ENCODE assay signal across 10 mouse cellular contexts in the genomic region with DNA sequence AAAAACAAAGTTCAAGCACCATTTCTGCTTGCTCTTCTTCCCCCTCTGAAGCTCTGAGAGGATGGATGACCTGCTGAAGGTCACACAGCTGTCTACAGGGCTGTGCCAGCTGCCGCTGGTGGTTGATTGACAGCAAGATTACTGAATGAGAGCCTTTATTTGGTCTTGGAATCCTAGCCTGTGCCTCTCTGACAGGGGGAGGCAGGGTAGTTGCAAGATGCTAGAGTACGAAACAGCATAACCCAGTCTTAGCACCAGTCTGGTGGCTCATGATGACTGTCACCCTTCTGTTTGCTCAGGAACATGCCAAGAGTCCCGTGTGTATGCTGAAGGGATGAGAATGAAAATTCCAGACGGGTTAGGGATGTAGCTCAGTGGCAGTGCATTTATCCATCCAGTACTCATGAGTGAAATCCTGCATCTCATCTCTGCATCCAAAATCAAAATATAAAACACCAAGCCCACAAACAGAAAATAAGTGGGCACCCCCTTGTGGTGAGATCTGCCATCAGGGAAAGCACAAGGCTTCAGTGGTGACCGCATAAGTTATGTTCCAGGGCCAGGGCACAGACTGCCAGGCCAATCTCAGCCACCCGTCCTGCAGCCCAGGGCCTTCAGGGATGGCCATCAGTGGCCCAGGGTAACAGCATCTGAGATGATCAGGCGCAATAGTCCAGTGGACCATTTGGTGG. TPM values are rescaled to one million over a fixed set of nuclear protein-coding genes. Genes with fewer than 3 reads are reported as not detected.
A peak's percentile ranks its signal among the peaks of the same experiment; 100 is the strongest.
DNase-seq lines count a peak whose midpoint lies in the region; ATAC-seq and TF ChIP-seq lines count a peak whose summit lies in the region.
"Had no signal": no experiment of that assay in that cellular context is flagged by ENCODE, and none has a peak within 500 bp of the region (broad histone marks: within the 10 kb centered on the region; RNA-seq: fewer than 3 reads in every experiment).

No protein-coding gene starts in this region.

- H3K27ac ChIP-seq in heart, adult 2 months: no peak overlapping the region
- H3K27ac ChIP-seq in cerebellum, adult 2 months (ENCODE audit: insufficient read depth, low read length): no peak overlapping the region
- no peak overlapping the region for H3K27ac ChIP-seq in hindbrain, embryonic 13.5 days
- H3K27ac ChIP-seq: lung, embryonic 15.5 days had no signal

- no peaks in the 10 kb centered on the region for H3K27me3 ChIP-seq in heart, adult 2 months (ENCODE audit: control insufficient read depth, insufficient read depth, low read length)
- H3K27me3 ChIP-seq in cerebellum, adult 2 months (ENCODE audit: control insufficient read depth, insufficient read depth, low read length): no peaks in the 10 kb centered on the region
- no peaks in the 10 kb centered on the region for H3K27me3 ChIP-seq in hindbrain, embryonic 13.5 days
- H3K27me3 ChIP-seq: lung, embryonic 15.5 days had no signal

- no peaks in the 10 kb centered on the region for H3K79me2 ChIP-seq in heart, adult 2 months (replicated peaks; ENCODE audit: control insufficient read depth, insufficient read depth, low read length)

- ATAC-seq in hindbrain, embryonic 13.5 days (ENCODE audit: low FRiP score): no peak

- H3K36me3 ChIP-seq in heart, adult 2 months (ENCODE audit: control insufficient read depth, insufficient read depth, low read length): no peaks in the 10 kb centered on the region
- H3K36me3 ChIP-seq in hindbrain, embryonic 13.5 days: no peaks in the 10 kb centered on the region
- H3K36me3 ChIP-seq: lung, embryonic 15.5 days had no signal

- WGBS in heart, adult 2 months: 74% methylated on average over 7 of the region's 7 CpGs
- WGBS in cerebellum, adult 2 months: 71% methylated on average over 7 of the region's 7 CpGs
- WGBS in hindbrain, embryonic 13.5 days: 76% methylated on average over 7 of the region's 7 CpGs

- peaks cover 2% of the 10 kb centered on the region; the same call in 1 of the 2 replicates for H3K4me1 ChIP-seq in heart, adult 2 months (ENCODE audit: control insufficient read depth, insufficient read depth, low read length)
- no peaks in the 10 kb centered on the region for H3K4me1 ChIP-seq in cerebellum, adult 2 months (ENCODE audit: control insufficient read depth, insufficient read depth, low read length)
- no peaks in the 10 kb centered on the region; the same call in 1 of the 2 replicates for H3K4me1 ChIP-seq in hindbrain, embryonic 13.5 days (replicated peaks)
- H3K4me1 ChIP-seq: lung, embryonic 15.5 days had no signal

- H3K4me2 ChIP-seq in hindbrain, embryonic 13.5 days: no peak overlapping the region
- H3K4me2 ChIP-seq: lung, embryonic 15.5 days had no signal

- TF ChIP-seq CTCF in heart, adult 2 months (IDR thresholded peaks at IDR 0.05): peak; percentile 28
- no peak; the same call in 1 of the 2 replicates for TF ChIP-seq CTCF in cerebellum, adult 2 months (IDR thresholded peaks at IDR 0.05; ENCODE audit: borderline replicate concordance, insufficient read depth, low read depth, low read length)

- H3K9ac ChIP-seq in heart, adult 2 months (ENCODE audit: low read depth, low read length): no peak overlapping the region
- no peak overlapping the region for H3K9ac ChIP-seq in hindbrain, embryonic 13.5 days
- H3K9ac ChIP-seq: lung, embryonic 15.5 days had no signal

- no peaks in the 10 kb centered on the region for H3K9me3 ChIP-seq in hindbrain, embryonic 13.5 days
- H3K9me3 ChIP-seq: lung, embryonic 15.5 days had no signal

- TF ChIP-seq POLR2A in heart, adult 2 months (IDR thresholded peaks at IDR 0.05; ENCODE audit: insufficient read depth, low read depth, low read length): no peak
- TF ChIP-seq POLR2A in cerebellum, adult 2 months (IDR thresholded peaks at IDR 0.05; ENCODE audit: borderline replicate concordance, insufficient read depth, low read length): no peak

- no peak for TF ChIP-seq EP300 in heart, adult 2 months (IDR thresholded peaks at IDR 0.05; ENCODE audit: insufficient read depth, low read depth, low read length)

- DNase-seq in heart, adult 2 months: no peak
- DNase-seq in heart, adult 11 months: no peak
- peak; percentile 61 for DNase-seq in testis, postnatal 10 days (ENCODE audit: low spot score)
- no peak for DNase-seq in testis, postnatal 14 days (ENCODE audit: low spot score)
- peak; percentile 64 for DNase-seq in layer of hippocampus, adult 9-11 months
- DNase-seq in telencephalon, adult 2 months (ENCODE audit: low read depth, low spot score): peak; percentile 15
- no peak for DNase-seq in cerebellum, adult 2 months

- no peak overlapping the region for H3K4me3 ChIP-seq in heart, adult 2 months
- H3K4me3 ChIP-seq in cerebellum, adult 2 months (replicated peaks; ENCODE audit: insufficient read depth, low read depth, low read length): no peak overlapping the region
- no peak overlapping the region for H3K4me3 ChIP-seq in hindbrain, embryonic 13.5 days
- H3K4me3 ChIP-seq: lung, embryonic 15.5 days had no signal

- intact Hi-C loops in heart, adult 2 months (cut with DNase I): no loop called here

RNA-seq across cellular contexts. Expression of gene Dhcr24, which starts 32.8 kb away (rescaled TPM):
- total RNA-seq in heart, adult 2 months (2021): 1 to 10 TPM; 1.4 to 4.0 TPM
- 5.2 and 5.4 TPM in 2 replicates for polyA plus RNA-seq in heart, adult 2 months (2012; rRNA removed)
- 76.3 and 86.4 TPM in 2 replicates for polyA plus RNA-seq in cerebellum, adult 2 months (2012; rRNA removed)
- polyA plus RNA-seq in hindbrain, embryonic 13.5 days (2015; fragmentation: Nextera tagmentation; extraction: Ambion mirVana): 6.3 and 6.5 TPM in 2 replicates

RNA-seq across cellular contexts. Expression of gene Bsnd, which starts 35.9 kb away (rescaled TPM):
- total RNA-seq in heart, adult 2 months (2021): not detected
- polyA plus RNA-seq in heart, adult 2 months (2012; rRNA removed): not detected in 2 replicates
- polyA plus RNA-seq in cerebellum, adult 2 months (2012; rRNA removed): 0.03 and 0.10 TPM in 2 replicates
- polyA plus RNA-seq in hindbrain, embryonic 13.5 days (2015; fragmentation: Nextera tagmentation; extraction: Ambion mirVana): not detected in 2 replicates
- total RNA-seq: neutrophil, adult 5-6 weeks had no signal
- polyA plus RNA-seq: lung, embryonic 15.5 days had no signal

Comparison
In these comparisons a context has a peak if more than half of its experiments do, and no peak if none do; other contexts are left out.
1. DNase-seq: peak in testis, postnatal 10 days (single experiment), layer of hippocampus, adult 9-11 months (single experiment) and telencephalon, adult 2 months (single experiment); none in heart, adult 2 months (0 of 2), heart, adult 11 months (single experiment), testis, postnatal 14 days (single experiment) and cerebellum, adult 2 months (0 of 2).
2. RNA of gene Dhcr24, which starts 32.8 kb away (polyA plus RNA-seq): 76.3 to 86.4 TPM in cerebellum, adult 2 months; 6.3 to 6.5 TPM in hindbrain, embryonic 13.5 days and 5.2 to 5.4 TPM in heart, adult 2 months; every median in the first group is over 10 times any median in the second.